Mouse (Mus musculus): ENCODE measurements around the gene Gfi1b. TPM values are rescaled to one million over a fixed set of nuclear protein-coding genes. Genes with fewer than 3 reads are reported as not detected.
A peak's percentile ranks its signal among the peaks of the same experiment; 100 is the strongest.

The Gfi1b gene
- total and polyA plus RNA-seq, 3 experiments: 82.9 to 277 (median 194) TPM

- TF ChIP-seq ZMIZ1 (IDR thresholded peaks at IDR 0.05; ENCODE audit: low read depth, low read length): no peak
Measured at GRCm38 (mm10) chr2:28616874-28617273, 4.9 kb downstream of the Gfi1b start (continued).

- TF ChIP-seq CTCF (IDR thresholded peaks at IDR 0.05 in 2 of 3, conservative IDR thresholded peaks at IDR 0.05 in 1 of 3; ENCODE audit: control insufficient read depth in 1 of 3, insufficient read depth in 1 of 3, low read depth in 2 of 3, low read length in 3 of 3, poor library complexity in 1 of 3, severe bottlenecking in 1 of 3) (peak; percentile 50 to 61 (median 60)), NRF1 (IDR thresholded peaks at IDR 0.05; ENCODE audit: insufficient read depth, low read depth, low read length, poor library complexity, severe bottlenecking) (no peak)
- H3K27ac ChIP-seq (ENCODE audit: control insufficient read depth, low read depth, low read length): peak overlapping the region; percentile 97
- no peaks in the 10 kb centered on the region for H3K9me3 ChIP-seq (replicated peaks; ENCODE audit: insufficient read depth, low read length)
- peaks cover 21 to 51% of the 10 kb centered on the region in 2 experiments for H3K36me3 ChIP-seq (ENCODE audit: control insufficient read depth in 1 of 2, insufficient read depth in 2 of 2, low read length in 2 of 2)
- peak overlapping the region; percentile 95 for H3K9ac ChIP-seq (ENCODE audit: control insufficient read depth, low read depth, low read length, poor library complexity, severe bottlenecking)
- H3K4me3 ChIP-seq (ENCODE audit: control insufficient read depth in 1 of 2, insufficient read depth in 1 of 2, low read depth in 2 of 2, low read length in 2 of 2): peak overlapping the region in 1 of 2 experiments; percentile 36; a peak in 3 of 4 replicates
- H3K79me2 ChIP-seq (ENCODE audit: control insufficient read depth, insufficient read depth, low read length, poor library complexity): peaks cover 50% of the 10 kb centered on the region
- no peaks in the 10 kb centered on the region for H3K27me3 ChIP-seq (ENCODE audit: control insufficient read depth in 1 of 2, insufficient read depth in 2 of 2, low read length in 2 of 2)
- peak; percentile 78 for DNase-seq (ENCODE audit: low read depth, low spot score)
- H3K4me1 ChIP-seq (ENCODE audit: control insufficient read depth in 1 of 2, insufficient read depth in 2 of 2, low read length in 2 of 2): peaks cover 2 to 46% of the 10 kb centered on the region in 2 experiments; a peak in 3 of 4 replicates
Measured at GRCm38 (mm10) chr2:28616358-28616757, 5.4 kb downstream of the Gfi1b start.

GRCm38 (mm10) chr2:28613599-28613998, 8.2 kb downstream of the Gfi1b start:
- no peak overlapping the region for H3K9ac ChIP-seq (ENCODE audit: control insufficient read depth, low read depth, low read length, poor library complexity, severe bottlenecking)
- H3K79me2 ChIP-seq (ENCODE audit: control insufficient read depth, insufficient read depth, low read length, poor library complexity): peaks cover 22% of the 10 kb centered on the region
- H3K9me3 ChIP-seq (replicated peaks; ENCODE audit: insufficient read depth, low read length): no peaks in the 10 kb centered on the region
- H3K4me1 ChIP-seq (ENCODE audit: control insufficient read depth in 1 of 2, insufficient read depth in 2 of 2, low read length in 2 of 2): peaks cover 2 to 41% of the 10 kb centered on the region in 2 experiments; a peak in 3 of 4 replicates
- TF ChIP-seq POLR2AphosphoS2 (IDR thresholded peaks at IDR 0.05; ENCODE audit: low read length) (no peak), MAFK (IDR thresholded peaks at IDR 0.05; ENCODE audit: borderline replicate concordance, low read depth, low read length) (no peak), GATA1 (IDR thresholded peaks at IDR 0.05; ENCODE audit: low read depth, low read length) (no peak), POLR2AphosphoS5 (IDR thresholded peaks at IDR 0.05; ENCODE audit: borderline replicate concordance, low read depth, low read length) (no peak), ZKSCAN1 (IDR thresholded peaks at IDR 0.05; ENCODE audit: low read depth, low read length) (no peak), ELF1 (IDR thresholded peaks at IDR 0.05; ENCODE audit: low read depth, low read length) (no peak), TCF12 (IDR thresholded peaks at IDR 0.05; ENCODE audit: low read depth, low read length) (no peak), KAT2A (conservative IDR thresholded peaks at IDR 0.05; ENCODE audit: low read depth, low read length) (no peak), RAD21 (IDR thresholded peaks at IDR 0.05; ENCODE audit: low read depth, low read length) (no peak), CTCF (IDR thresholded peaks at IDR 0.05 in 2 of 3, conservative IDR thresholded peaks at IDR 0.05 in 1 of 3; ENCODE audit: control insufficient read depth in 1 of 3, insufficient read depth in 1 of 3, low read depth in 2 of 3, low read length in 3 of 3, poor library complexity in 1 of 3, severe bottlenecking in 1 of 3) (no peak)
- peak; percentile 12 for DNase-seq (ENCODE audit: low read depth, low spot score)
- H3K27ac ChIP-seq (ENCODE audit: control insufficient read depth, low read depth, low read length): no peak overlapping the region
- H3K36me3 ChIP-seq (ENCODE audit: control insufficient read depth in 1 of 2, insufficient read depth in 2 of 2, low read length in 2 of 2): peaks cover 24 to 48% of the 10 kb centered on the region in 2 experiments
- H3K4me3 ChIP-seq (ENCODE audit: control insufficient read depth in 1 of 2, insufficient read depth in 1 of 2, low read depth in 2 of 2, low read length in 2 of 2): no peak overlapping the region
- H3K27me3 ChIP-seq (ENCODE audit: control insufficient read depth in 1 of 2, insufficient read depth in 2 of 2, low read length in 2 of 2): no peaks in the 10 kb centered on the region

Data from MEL (cell line).